Mouse (Mus musculus): Measurements from ENCODE around the gene Tsen15. TPM values are rescaled to one million over a fixed set of nuclear protein-coding genes. Genes with fewer than 3 reads are reported as not detected.

The Tsen15 gene
- polyA plus RNA-seq, 1 experiment = 26.4 TPM

- Histone ChIP-seq H3K79me2 (ENCODE audit: control insufficient read depth, insufficient read depth) (no peaks in the 10 kb centered on the region), H3K4me3 (no peak overlapping the region), H3K4me2 (ENCODE audit: low read depth) (no peak overlapping the region), H3K27me3 (ENCODE audit: control insufficient read depth, insufficient read depth, insufficient read length) (peaks cover 21% of the 10 kb centered on the region), H3ac (ENCODE audit: control insufficient read depth, insufficient read length) (no peak overlapping the region), H3K36me3 (ENCODE audit: control insufficient read depth, insufficient read depth) (no peaks in the 10 kb centered on the region)
- TF ChIP-seq POLR2A (IDR thresholded peaks at IDR 0.05; ENCODE audit: insufficient read length, low read depth) = no peak
- TF ChIP-seq E2F4 (IDR thresholded peaks at IDR 0.05; ENCODE audit: insufficient read depth) = no peak
- TF ChIP-seq MYOD1 (IDR thresholded peaks at IDR 0.05; ENCODE audit: control insufficient read depth in 1 of 3, insufficient read length in 2 of 3, low read depth in 2 of 3) = no peak
These were observed 36.6 kb upstream of the Tsen15 start for GRCm38 (mm10) chr1:152423052-152423451.

GRCm38 (mm10) chr1:152422295-152422694 is 35.8 kb upstream of the Tsen15 start:
- peaks cover 23% of the 10 kb centered on the region for H3K27me3 ChIP-seq (ENCODE audit: control insufficient read depth, insufficient read depth, insufficient read length)
- no peak overlapping the region for H3ac ChIP-seq (ENCODE audit: control insufficient read depth, insufficient read length)
- TF ChIP-seq TCF12 (IDR thresholded peaks at IDR 0.05; ENCODE audit: insufficient read depth, poor library complexity, severe bottlenecking) (no peak), POLR2AphosphoS2 (IDR thresholded peaks at IDR 0.05; ENCODE audit: insufficient read length, low read depth) (no peak), USF1 (IDR thresholded peaks at IDR 0.05; ENCODE audit: low read depth) (no peak), TCF3 (IDR thresholded peaks at IDR 0.05; ENCODE audit: insufficient read length, low read depth) (no peak), SRF (IDR thresholded peaks at IDR 0.05; ENCODE audit: control insufficient read depth, insufficient read length, low read depth) (no peak), MYOD1 (IDR thresholded peaks at IDR 0.05; ENCODE audit: control insufficient read depth in 1 of 3, insufficient read length in 2 of 3, low read depth in 2 of 3) (no peak), CEBPB (IDR thresholded peaks at IDR 0.05; ENCODE audit: insufficient read depth, poor library complexity, severe bottlenecking) (no peak), REST (IDR thresholded peaks at IDR 0.05; ENCODE audit: insufficient read depth, insufficient read length) (no peak), E2F4 (IDR thresholded peaks at IDR 0.05; ENCODE audit: insufficient read depth) (no peak), MYOG (IDR thresholded peaks at IDR 0.05; ENCODE audit: control insufficient read depth in 1 of 3, insufficient read depth in 1 of 3, insufficient read length in 2 of 3, low read depth in 2 of 3) (no peak), POLR2A (IDR thresholded peaks at IDR 0.05; ENCODE audit: insufficient read length, low read depth) (no peak), MAX (IDR thresholded peaks at IDR 0.05; ENCODE audit: low read depth) (no peak)
- no peaks in the 10 kb centered on the region for H3K36me3 ChIP-seq (ENCODE audit: control insufficient read depth, insufficient read depth)
- H3K4me2 ChIP-seq (ENCODE audit: low read depth) = no peak overlapping the region
- no peaks in the 10 kb centered on the region for H3K79me2 ChIP-seq (ENCODE audit: control insufficient read depth, insufficient read depth)
- H3K4me3 ChIP-seq = no peak overlapping the region

- H3ac ChIP-seq (ENCODE audit: control insufficient read depth, insufficient read length) = no peak overlapping the region
- no peak for TF ChIP-seq POLR2AphosphoS2 (IDR thresholded peaks at IDR 0.05; ENCODE audit: insufficient read length, low read depth)
- no peak for TF ChIP-seq TCF3 (IDR thresholded peaks at IDR 0.05; ENCODE audit: insufficient read length, low read depth)
- no peak for TF ChIP-seq USF1 (IDR thresholded peaks at IDR 0.05; ENCODE audit: low read depth)
- no peak for TF ChIP-seq E2F4 (IDR thresholded peaks at IDR 0.05; ENCODE audit: insufficient read depth)
- no peak for TF ChIP-seq TCF12 (IDR thresholded peaks at IDR 0.05; ENCODE audit: insufficient read depth, poor library complexity, severe bottlenecking)
- no peak for TF ChIP-seq REST (IDR thresholded peaks at IDR 0.05; ENCODE audit: insufficient read depth, insufficient read length)
- TF ChIP-seq MAX (IDR thresholded peaks at IDR 0.05; ENCODE audit: low read depth) = no peak
- no peak for TF ChIP-seq POLR2A (IDR thresholded peaks at IDR 0.05; ENCODE audit: insufficient read length, low read depth)
- TF ChIP-seq MYOD1 (IDR thresholded peaks at IDR 0.05; ENCODE audit: control insufficient read depth in 1 of 3, insufficient read length in 2 of 3, low read depth in 2 of 3) = no peak
- no peak for TF ChIP-seq CEBPB (IDR thresholded peaks at IDR 0.05; ENCODE audit: insufficient read depth, poor library complexity, severe bottlenecking)
- no peak for TF ChIP-seq SRF (IDR thresholded peaks at IDR 0.05; ENCODE audit: control insufficient read depth, insufficient read length, low read depth)
- TF ChIP-seq MYOG (IDR thresholded peaks at IDR 0.05; ENCODE audit: control insufficient read depth in 1 of 3, insufficient read depth in 1 of 3, insufficient read length in 2 of 3, low read depth in 2 of 3) = no peak
- peaks cover 42% of the 10 kb centered on the region for H3K27me3 ChIP-seq (ENCODE audit: control insufficient read depth, insufficient read depth, insufficient read length)
- no peaks in the 10 kb centered on the region for H3K79me2 ChIP-seq (ENCODE audit: control insufficient read depth, insufficient read depth)
- no peak overlapping the region for H3K4me3 ChIP-seq
- H3K36me3 ChIP-seq (ENCODE audit: control insufficient read depth, insufficient read depth) = no peaks in the 10 kb centered on the region
- no peak overlapping the region for H3K4me2 ChIP-seq (ENCODE audit: low read depth)
These were observed 31.1 kb upstream of the Tsen15 start for GRCm38 (mm10) chr1:152417602-152418001.

DNA sequence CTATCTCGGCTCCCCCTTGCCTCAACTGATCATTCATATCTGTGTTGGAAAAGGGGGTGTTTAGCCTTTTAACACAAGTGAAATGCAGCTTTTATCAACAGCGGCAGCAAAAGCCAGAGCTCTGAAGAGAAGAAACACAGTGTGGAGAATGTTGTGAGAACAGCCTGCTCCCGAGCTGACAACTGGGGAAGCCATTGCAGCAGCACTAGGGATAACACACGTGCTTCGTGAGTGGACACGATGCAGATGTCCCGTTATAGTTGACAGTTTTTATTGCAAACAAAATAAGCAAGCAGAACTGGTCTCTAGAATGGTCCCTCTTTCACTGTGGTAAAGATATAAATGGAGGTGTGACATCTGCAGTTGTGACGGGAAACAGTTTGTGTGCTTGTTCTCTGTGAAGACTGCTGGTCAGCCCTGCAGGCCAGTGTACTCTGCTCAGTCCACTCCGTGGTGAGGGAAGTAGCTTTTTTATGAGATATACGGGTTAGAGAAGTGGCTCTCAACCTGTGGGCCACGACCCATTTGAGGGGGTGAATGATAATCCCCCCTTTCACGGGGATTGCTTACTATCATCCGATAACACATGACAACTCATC is 29.9 kb upstream of the Tsen15 start:
- peaks cover 42% of the 10 kb centered on the region for H3K27me3 ChIP-seq (ENCODE audit: control insufficient read depth, insufficient read depth, insufficient read length)
- TF ChIP-seq REST (IDR thresholded peaks at IDR 0.05; ENCODE audit: insufficient read depth, insufficient read length) (no peak), POLR2A (IDR thresholded peaks at IDR 0.05; ENCODE audit: insufficient read length, low read depth) (no peak), TCF12 (IDR thresholded peaks at IDR 0.05; ENCODE audit: insufficient read depth, poor library complexity, severe bottlenecking) (no peak), TCF3 (IDR thresholded peaks at IDR 0.05; ENCODE audit: insufficient read length, low read depth) (no peak), MAX (IDR thresholded peaks at IDR 0.05; ENCODE audit: low read depth) (no peak), E2F4 (IDR thresholded peaks at IDR 0.05; ENCODE audit: insufficient read depth) (no peak), USF1 (IDR thresholded peaks at IDR 0.05; ENCODE audit: low read depth) (no peak), POLR2AphosphoS2 (IDR thresholded peaks at IDR 0.05; ENCODE audit: insufficient read length, low read depth) (no peak), MYOD1 (IDR thresholded peaks at IDR 0.05; ENCODE audit: control insufficient read depth in 1 of 3, insufficient read length in 2 of 3, low read depth in 2 of 3) (no peak), SRF (IDR thresholded peaks at IDR 0.05; ENCODE audit: control insufficient read depth, insufficient read length, low read depth) (no peak), CEBPB (IDR thresholded peaks at IDR 0.05; ENCODE audit: insufficient read depth, poor library complexity, severe bottlenecking) (no peak), MYOG (IDR thresholded peaks at IDR 0.05; ENCODE audit: control insufficient read depth in 1 of 3, insufficient read depth in 1 of 3, insufficient read length in 2 of 3, low read depth in 2 of 3) (no peak)
- no peak overlapping the region for H3ac ChIP-seq (ENCODE audit: control insufficient read depth, insufficient read length)
- no peaks in the 10 kb centered on the region for H3K36me3 ChIP-seq (ENCODE audit: control insufficient read depth, insufficient read depth)
- H3K79me2 ChIP-seq (ENCODE audit: control insufficient read depth, insufficient read depth) = no peaks in the 10 kb centered on the region
- H3K4me3 ChIP-seq = no peak overlapping the region
- H3K4me2 ChIP-seq (ENCODE audit: low read depth) = no peak overlapping the region
